Mouse (Mus musculus) small intestine, adult 2 months (tissue): ENCODE measurements around the gene Zmiz1.

Source experiments
- CTCF ChIP-seq: fragments of 200-500 bp; IDR thresholded peaks from 2 replicates; pipeline ENCODE4 v1.5.1; 2012; ENCODE audit warnings: low read depth, mild to moderate bottlenecking, control low read depth, inconsistent platforms, low read length, moderate library complexity, mixed read lengths; ENCODE audit not compliant: insufficient replicate concordance, insufficient read length; ENCODE audit errors: extremely low read depth
- POLR2A ChIP-seq: fragments of 200-500 bp; IDR thresholded peaks from 2 replicates; pipeline ENCODE4 v1.6.1; 2012; ENCODE audit warnings: low read depth, mild to moderate bottlenecking, control low read depth, inconsistent platforms, low read length, moderate library complexity

DNA sequence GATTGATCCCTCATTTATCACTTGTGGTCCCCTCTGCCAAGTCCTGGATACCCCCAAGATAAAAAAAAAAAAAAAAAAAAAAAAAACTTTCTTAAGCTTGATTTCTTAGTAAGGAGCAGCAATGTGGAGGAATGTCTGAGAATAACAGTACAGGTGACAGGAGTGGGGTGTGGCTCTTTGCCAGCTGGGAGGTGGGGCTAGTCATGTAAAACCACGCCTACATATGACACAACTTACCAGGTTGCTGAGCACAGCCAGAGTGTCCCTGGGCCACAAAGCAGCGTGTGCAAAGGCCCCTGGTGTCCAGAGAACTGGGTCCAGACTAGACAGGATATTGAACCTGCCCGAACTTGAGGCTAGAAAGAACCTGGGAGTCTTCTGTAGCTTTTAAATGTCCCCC lies 117.7 kb downstream of the Zmiz1 start:
- TF ChIP-seq CTCF (no peak), POLR2A (no peak)
